Mouse (Mus musculus): Measurements from ENCODE around the gene Tmem88b. TPM values are rescaled to one million over a fixed set of nuclear protein-coding genes. Genes with fewer than 3 reads are reported as not detected.

The Tmem88b gene
- total RNA-seq, 2 experiments from 2014 or later, result 0.30 to 0.56 TPM

Small RNA genes lying within 50 kb of the gene (microRNA-seq; reads per million reads assigned to microRNA genes)
- gene Gm27743, result not detected

Other genes starting within 250 kb of the Tmem88b start
- gene Nadk, start 223.5 kb downstream of the Tmem88b start, total RNA-seq (2021), result 100 to 1,000 TPM; 175 to 310 TPM
- gene Slc35e2, start 184.5 kb downstream of the Tmem88b start, total RNA-seq (2021), result 10 to 100 TPM; 34.0 to 43.3 TPM
- gene Cdk11b, start 161.0 kb downstream of the Tmem88b start, total RNA-seq (2021), result 10 to 100 TPM; 42.5 to 52.6 TPM
- gene Gm10563, start 140.5 kb downstream of the Tmem88b start, total RNA-seq (2021), result not detected
- 1 to 10 TPM; 5.5 to 8.9 TPM for gene Mmp23, start 132.5 kb downstream of the Tmem88b start, total RNA-seq (2021)
- gene Mib2, start 116.7 kb downstream of the Tmem88b start, total RNA-seq (2021), result 10 to 100 TPM; 43.6 to 48.9 TPM
- 10 to 100 TPM; 31.3 to 59.8 TPM for gene Fndc10, start 91.5 kb downstream of the Tmem88b start, total RNA-seq (2021)
- 100 to 1,000 TPM in 1 of 2 experiments, 10 to 100 TPM in 1; 98.1 to 123 TPM for gene Ssu72, start 81.1 kb downstream of the Tmem88b start, total RNA-seq (2021)
- gene Tmem240, start 51.1 kb downstream of the Tmem88b start, total RNA-seq (2021), result under 1 TPM; 0.70 to 0.72 TPM
- gene Atad3a, start 24.8 kb downstream of the Tmem88b start, total RNA-seq (2021), result 10 to 100 TPM; 83.2 to 94.1 TPM
- 1 to 10 TPM; 3.4 to 6.0 TPM for gene Vwa1, start 11.2 kb downstream of the Tmem88b start, total RNA-seq (2021)
- not detected for gene Ankrd65, start 4.6 kb upstream of the Tmem88b start, total RNA-seq (2021)
- 100 to 1,000 TPM; 133 to 141 TPM for gene Mrpl20, start 17.0 kb upstream of the Tmem88b start, total RNA-seq (2021)
- gene Ccnl2, start 26.6 kb upstream of the Tmem88b start, total RNA-seq (2021), result 100 to 1,000 TPM in 1 of 2 experiments, 10 to 100 TPM in 1; 86.3 to 122 TPM
- 100 to 1,000 TPM; 140 to 170 TPM for gene Aurkaip1, start 45.4 kb upstream of the Tmem88b start, total RNA-seq (2021)
- gene Mxra8, start 53.8 kb upstream of the Tmem88b start, total RNA-seq (2021), result 10 to 100 TPM; 40.2 to 47.0 TPM
- gene Dvl1, start 61.5 kb upstream of the Tmem88b start, total RNA-seq (2021), result 10 to 100 TPM; 61.2 to 61.7 TPM
- gene Tas1r3, start 77.5 kb upstream of the Tmem88b start, total RNA-seq (2021), result under 1 TPM; 0.23 TPM
- 10 to 100 TPM in 1 of 2 experiments, 1 to 10 TPM in 1; 9.7 to 21.8 TPM for gene Cptp, start 83.6 kb upstream of the Tmem88b start, total RNA-seq (2021)
- gene Ints11, start 83.7 kb upstream of the Tmem88b start, total RNA-seq (2021), result 10 to 100 TPM; 30.1 to 34.7 TPM
- gene Pusl1, start 105.9 kb upstream of the Tmem88b start, total RNA-seq (2021), result 10 to 100 TPM; 25.1 to 28.1 TPM
- gene Acap3, start 105.9 kb upstream of the Tmem88b start, total RNA-seq (2021), result 10 to 100 TPM; 20.1 to 20.7 TPM
- gene Ube2j2, start 158.0 kb upstream of the Tmem88b start, total RNA-seq (2021), result 10 to 100 TPM; 70.9 to 81.5 TPM
- 10 to 100 TPM; 43.5 to 89.3 TPM for gene C1qtnf12, start 176.4 kb upstream of the Tmem88b start, total RNA-seq (2021)
- gene B3galt6, start 206.8 kb upstream of the Tmem88b start, total RNA-seq (2021), result 1 to 10 TPM; 7.6 to 8.0 TPM
- 100 to 1,000 TPM; 266 to 276 TPM for gene Sdf4, start 207.0 kb upstream of the Tmem88b start, total RNA-seq (2021)
- under 1 TPM; 0.43 to 0.89 TPM for gene Tnfrsf4, start 228.0 kb upstream of the Tmem88b start, total RNA-seq (2021)
- gene Tnfrsf18, start 240.3 kb upstream of the Tmem88b start, total RNA-seq (2021), result under 1 TPM in 1 of 2 experiments, not detected in 1; 0.40 TPM

Data from adrenal gland, postnatal 36 days (tissue).